Mouse (Mus musculus) kidney, postnatal 4 days (tissue): ENCODE measurements around the gene Ncapd2.

Experiments used
- DNase-seq, 2 experiments: peaks; one replicate each; pipeline ENCODE4 v3.0.0; 2021; ENCODE audit warnings: mixed read lengths in 2 of 2

Ncapd2 gene

GRCm38 (mm10) chr6:125213715-125214114, 22.2 kb upstream of the Ncapd2 start:
- no peak for DNase-seq

GRCm38 (mm10) chr6:125213129-125213528, 21.6 kb upstream of the Ncapd2 start:
- DNase-seq = no peak

GRCm38 (mm10) chr6:125212621-125213020, 21.1 kb upstream of the Ncapd2 start:
- DNase-seq = no peak

GRCm38 (mm10) chr6:125210436-125210835, 18.9 kb upstream of the Ncapd2 start:
- DNase-seq = no peak

- no peak for DNase-seq
Measured at GRCm38 (mm10) chr6:125197166-125197565, 5.7 kb upstream of the Ncapd2 start.

GRCm38 (mm10) chr6:125196301-125196700, 4.8 kb upstream of the Ncapd2 start:
- no peak for DNase-seq

- no peak for DNase-seq
Measured at GRCm38 (mm10) chr6:125195541-125196075, 4.1 kb upstream of the Ncapd2 start.

GRCm38 (mm10) chr6:125193390-125193789, 1.9 kb upstream of the Ncapd2 start:
- no peak for DNase-seq

GRCm38 (mm10) chr6:125192841-125193240, 1.3 kb upstream of the Ncapd2 start:
- DNase-seq = no peak

- peak; percentile 95 to 97 for DNase-seq
Measured at GRCm38 (mm10) chr6:125192016-125192714, 664 bp upstream of the Ncapd2 start.

- DNase-seq = no peak
Measured at GRCm38 (mm10) chr6:125190816-125191215, 685 bp downstream of the Ncapd2 start.

- DNase-seq = no peak
Measured at GRCm38 (mm10) chr6:125186203-125186602, 5.3 kb downstream of the Ncapd2 start.

- no peak for DNase-seq
Measured at GRCm38 (mm10) chr6:125182133-125182532, 9.4 kb downstream of the Ncapd2 start.

GRCm38 (mm10) chr6:125179601-125180000, 11.9 kb downstream of the Ncapd2 start:
- DNase-seq = no peak

- no peak for DNase-seq
Measured at GRCm38 (mm10) chr6:125175469-125175868, 16.0 kb downstream of the Ncapd2 start.

GRCm38 (mm10) chr6:125173256-125173655, 18.2 kb downstream of the Ncapd2 start:
- DNase-seq = no peak

GRCm38 (mm10) chr6:125172474-125172873, 19.0 kb downstream of the Ncapd2 start:
- DNase-seq = no peak

GRCm38 (mm10) chr6:125170194-125170593, 21.3 kb downstream of the Ncapd2 start:
- no peak for DNase-seq

- DNase-seq = no peak
Measured at GRCm38 (mm10) chr6:125168086-125168485, 23.4 kb downstream of the Ncapd2 start.

GRCm38 (mm10) chr6:125166861-125167650, 24.4 kb downstream of the Ncapd2 start:
- DNase-seq = peak in 1 of 2 experiments; percentile 40

GRCm38 (mm10) chr6:125166051-125166751, 25.3 kb downstream of the Ncapd2 start, which contains the start of gene Gapdh:
Gapdh (minus strand) TSS chr6:125166467.
- peak; percentile 71 to 82 for DNase-seq

GRCm38 (mm10) chr6:125165328-125165891, 26.1 kb downstream of the Ncapd2 start:
- peak; percentile 97 to 98 for DNase-seq
